Mouse (Mus musculus) lung, postnatal 36 days (tissue): Measurements from ENCODE around the gene Dpf1.

Experiments used
- DNase-seq: peaks from one replicate; pipeline ENCODE4 v3.0.0; 2022; ENCODE audit warnings: mixed read lengths

Dpf1 gene

GRCm38 (mm10) chr7:29303738-29304462, at the start of gene Dpf1:
TSS of gene Dpf1 (plus strand) at chr7:29303951.
- peak; percentile 77 for DNase-seq

- peak; percentile 55 for DNase-seq
These were observed 47.9 kb upstream of the Dpf1 start for GRCm38 (mm10) chr7:29255875-29256274.

GRCm38 (mm10) chr7:29257368-29257767, 46.4 kb upstream of the Dpf1 start:
- peak; percentile 93 for DNase-seq

- no peak for DNase-seq
These were observed 43.7 kb upstream of the Dpf1 start for GRCm38 (mm10) chr7:29259781-29260730.

GRCm38 (mm10) chr7:29262151-29262550, 41.6 kb upstream of the Dpf1 start:
- no peak for DNase-seq

GRCm38 (mm10) chr7:29263831-29264230, 39.9 kb upstream of the Dpf1 start:
- no peak for DNase-seq

GRCm38 (mm10) chr7:29265636-29266035, 38.1 kb upstream of the Dpf1 start:
- DNase-seq = no peak

GRCm38 (mm10) chr7:29266931-29267330, 36.8 kb upstream of the Dpf1 start:
- peak; percentile 62 for DNase-seq

GRCm38 (mm10) chr7:29270445-29270844, 33.3 kb upstream of the Dpf1 start:
- no peak for DNase-seq

- DNase-seq = peak; percentile 45
These were observed 31.9 kb upstream of the Dpf1 start for GRCm38 (mm10) chr7:29271687-29272465.

- no peak for DNase-seq
These were observed 27.0 kb upstream of the Dpf1 start for GRCm38 (mm10) chr7:29276715-29277114.

- no peak for DNase-seq
These were observed 26.2 kb upstream of the Dpf1 start for GRCm38 (mm10) chr7:29277510-29277909.

- no peak for DNase-seq
These were observed 24.5 kb upstream of the Dpf1 start for GRCm38 (mm10) chr7:29279261-29279660.

- DNase-seq = no peak
These were observed 23.8 kb upstream of the Dpf1 start for GRCm38 (mm10) chr7:29279924-29280323.

- no peak for DNase-seq
These were observed 22.9 kb upstream of the Dpf1 start for GRCm38 (mm10) chr7:29280801-29281200.

GRCm38 (mm10) chr7:29281201-29282073, 22.3 kb upstream of the Dpf1 start, which contains the start of gene Spint2:
TSS of gene Spint2 (minus strand) at chr7:29281912.
- peak; percentile 88 for DNase-seq

GRCm38 (mm10) chr7:29282074-29282554, 21.6 kb upstream of the Dpf1 start:
- DNase-seq = no peak

GRCm38 (mm10) chr7:29283876-29284275, 19.9 kb upstream of the Dpf1 start:
- no peak for DNase-seq

GRCm38 (mm10) chr7:29284523-29284922, 19.2 kb upstream of the Dpf1 start:
- no peak for DNase-seq

- DNase-seq = no peak
These were observed 16.3 kb upstream of the Dpf1 start for GRCm38 (mm10) chr7:29287481-29287880.

- DNase-seq = peak; percentile 65
These were observed 15.7 kb upstream of the Dpf1 start for GRCm38 (mm10) chr7:29288079-29288478.
